Mouse (Mus musculus) myocyte (in vitro differentiated cells): ENCODE measurements at regions not wholly inside any gene's neighbourhood (a gene's known extent, or its start where the extent isn't known, plus 50 kb on each side); places are given as distances from the start of the nearest gene placed in this dataset.

Experiments
- CEBPB ChIP-seq: IDR thresholded peaks from 2 replicates; pipeline ENCODE4 v1.6.1; 2011; ENCODE audit warnings: mild to moderate bottlenecking, moderate library complexity; ENCODE audit not compliant: poor library complexity, insufficient read depth, severe bottlenecking
- E2F4 ChIP-seq: IDR thresholded peaks from one replicate; pipeline ENCODE4 v1.6.1; 2011; ENCODE audit warnings: mild to moderate bottlenecking, control low read depth, moderate library complexity; ENCODE audit not compliant: insufficient read depth
- MAX ChIP-seq: IDR thresholded peaks from one replicate; pipeline ENCODE4 v1.6.1; 2011; ENCODE audit warnings: low read depth, mild to moderate bottlenecking, control low read depth
- MYOD1 ChIP-seq, 3 experiments: IDR thresholded peaks; one replicate each; pipeline ENCODE4 v1.6.1; 2011; ENCODE audit warnings: control low read depth in 2 of 3, low read depth in 2 of 3, mild to moderate bottlenecking in 2 of 3, moderate library complexity in 1 of 3; ENCODE audit not compliant: insufficient read length in 2 of 3, control insufficient read depth in 1 of 3
- POLR2A ChIP-seq: IDR thresholded peaks from one replicate; pipeline ENCODE4 v1.6.1; 2011; ENCODE audit warnings: low read depth, mild to moderate bottlenecking, control low read depth, moderate library complexity; ENCODE audit not compliant: insufficient read length
- POLR2AphosphoS2 ChIP-seq: IDR thresholded peaks from one replicate; pipeline ENCODE4 v1.6.1; 2011; ENCODE audit warnings: low read depth, control low read depth; ENCODE audit not compliant: insufficient read length
- TCF12 ChIP-seq: IDR thresholded peaks from one replicate; pipeline ENCODE4 v1.6.1; 2011; ENCODE audit warnings: mild to moderate bottlenecking, control low read depth; ENCODE audit not compliant: poor library complexity, insufficient read depth, severe bottlenecking
- TCF3 ChIP-seq: IDR thresholded peaks from one replicate; pipeline ENCODE4 v1.6.1; 2011; ENCODE audit warnings: low read depth, control low read depth; ENCODE audit not compliant: insufficient read length
- USF1 ChIP-seq: IDR thresholded peaks from one replicate; pipeline ENCODE4 v1.6.1; 2011; ENCODE audit warnings: low read depth, mild to moderate bottlenecking, control low read depth, moderate library complexity

DNA sequence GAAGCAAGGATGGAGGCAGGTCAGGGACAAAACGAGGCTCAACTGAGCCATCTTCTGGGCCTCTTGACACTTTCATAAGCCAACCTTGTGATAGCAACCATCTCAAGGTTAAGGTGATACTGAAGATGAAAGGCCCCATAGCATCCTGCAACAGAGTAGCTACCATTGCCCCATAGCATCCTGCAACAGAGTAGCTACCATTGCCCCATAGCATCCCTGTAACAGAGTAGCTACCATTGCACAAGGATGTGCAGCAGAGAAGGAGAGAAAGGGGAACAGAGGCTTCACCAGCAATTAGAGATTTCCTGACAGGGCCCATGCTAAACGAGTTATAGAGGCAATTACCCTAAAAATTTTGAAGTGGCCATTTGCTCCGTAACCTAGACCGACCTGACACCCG, 163.2 kb downstream of the Lmo4 start:
- TF ChIP-seq MYOD1 (IDR thresholded peaks at IDR 0.05; ENCODE audit: control insufficient read depth in 1 of 3, insufficient read length in 2 of 3, low read depth in 2 of 3) (no peak), POLR2A (no peak), POLR2AphosphoS2 (no peak), MAX (no peak), TCF12 (no peak), USF1 (no peak), E2F4 (no peak), CEBPB (no peak), TCF3 (no peak)
